Mouse (Mus musculus) CD4-positive naive resting alpha-beta T cell, adult 57 days (primary cell): ENCODE data around the gene Crebl2. TPM values are rescaled to one million over a fixed set of nuclear protein-coding genes. Genes with fewer than 3 reads are reported as not detected.

Experiments used
- total RNA-seq: library from RNA; stranded (reverse); gene quantifications from one replicate; pipeline ENCODE4 v1.2.4, GENCODE M21; 2023

Gene Crebl2
- total RNA-seq = 20.1 TPM

DNA sequence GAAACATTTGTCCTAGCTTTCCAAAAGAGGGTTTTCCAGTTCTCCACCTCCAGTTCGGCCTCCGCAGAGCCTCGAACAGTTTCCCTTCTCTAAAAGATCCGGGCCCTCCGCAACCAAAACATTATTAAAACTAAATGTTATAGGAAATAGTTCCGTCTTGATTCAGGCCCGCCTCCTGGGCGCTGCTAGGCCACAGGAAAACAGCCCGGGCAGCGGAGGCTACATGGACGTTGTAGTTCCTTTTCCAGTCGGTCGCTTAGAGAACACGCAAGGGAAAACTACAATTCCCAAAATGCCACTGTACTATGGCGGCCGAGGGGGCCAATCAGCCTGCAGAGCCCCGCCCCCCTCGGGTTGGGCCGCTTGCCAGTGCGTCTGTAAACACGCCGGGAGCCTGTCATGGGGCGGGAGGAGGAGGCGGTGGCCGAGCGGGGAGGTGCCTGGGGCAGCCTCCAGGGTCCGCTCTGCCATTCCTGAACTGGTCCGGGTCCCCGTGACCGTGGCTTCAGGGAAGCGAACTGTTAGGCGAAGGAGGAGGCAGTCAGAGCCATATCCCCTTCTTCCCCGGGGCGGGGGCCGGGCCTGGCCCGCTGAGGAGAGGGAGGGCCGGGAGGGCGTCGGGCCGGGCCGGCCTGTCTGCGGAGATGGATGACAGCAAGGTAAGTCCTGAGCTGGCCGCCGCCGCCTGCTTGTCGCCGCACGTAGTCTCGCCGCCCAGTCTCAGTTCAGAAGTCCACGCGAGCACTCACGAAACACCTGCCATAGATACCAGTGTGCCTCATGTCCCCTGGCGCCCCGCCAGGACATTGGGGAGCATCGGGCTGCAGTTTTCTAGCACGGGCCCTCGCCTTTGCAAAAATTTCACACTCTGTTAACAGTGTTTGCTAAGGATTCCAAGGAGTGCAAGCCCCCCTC is at the start of gene Crebl2:
Crebl2 (plus strand) TSS at position 369 of the 915 bp plus-strand sequence.

GRCm38 (mm10) chr6:134792141-134793045 is 37.6 kb upstream of the Crebl2 start, which contains the start of gene Dusp16:
Gene Dusp16, minus strand, starts transcription at chr6:134792625.

GRCm38 (mm10) chr6:134898095-134898965 is 68.4 kb downstream of the Crebl2 start, which contains the start of gene Gpr19:
Gene Gpr19, minus strand, starts transcription at chr6:134898578.

Other genes starting within 250 kb of the Crebl2 start
- gene Mansc1, start 197.7 kb upstream of the Crebl2 start, total RNA-seq = 2.5 TPM
- gene Borcs5, start 190.6 kb upstream of the Crebl2 start, total RNA-seq = 11.5 TPM
- 5.8 TPM for gene Dusp16, start 37.5 kb upstream of the Crebl2 start, total RNA-seq
- 17.3 TPM for gene Gpr19, start 68.4 kb downstream of the Crebl2 start, total RNA-seq
- gene Cdkn1b, start 90.2 kb downstream of the Crebl2 start, total RNA-seq = 215 TPM
- gene Apold1, start 151.6 kb downstream of the Crebl2 start, total RNA-seq = 0.33 TPM
- gene Ddx47, start 181.5 kb downstream of the Crebl2 start, total RNA-seq = 152 TPM
- 0.35 TPM for gene Gprc5a, start 235.5 kb downstream of the Crebl2 start, total RNA-seq